Mouse (Mus musculus): ENCODE data around the gene 1600002K03Rik.

GRCm38 (mm10) chr10:80177441-80178279 is 4.9 kb downstream of the 1600002K03Rik start:
- TF ChIP-seq CTCF (IDR thresholded peaks at IDR 0.05; ENCODE audit: borderline replicate concordance, insufficient read depth, low read length) = no peak
- no peak for TF ChIP-seq POLR2A (IDR thresholded peaks at IDR 0.05; ENCODE audit: low read depth, low read length)

All from embryonic fibroblast, embryonic 13.5 days (primary cell).